Mouse (Mus musculus): ENCODE measurements around the gene Hoxb5. TPM values are rescaled to one million over a fixed set of nuclear protein-coding genes. Genes with fewer than 3 reads are reported as not detected.

The Hoxb5 gene
- polyA plus RNA-seq, 1 experiment from 2014 or later, result 79.2 TPM

DNA sequence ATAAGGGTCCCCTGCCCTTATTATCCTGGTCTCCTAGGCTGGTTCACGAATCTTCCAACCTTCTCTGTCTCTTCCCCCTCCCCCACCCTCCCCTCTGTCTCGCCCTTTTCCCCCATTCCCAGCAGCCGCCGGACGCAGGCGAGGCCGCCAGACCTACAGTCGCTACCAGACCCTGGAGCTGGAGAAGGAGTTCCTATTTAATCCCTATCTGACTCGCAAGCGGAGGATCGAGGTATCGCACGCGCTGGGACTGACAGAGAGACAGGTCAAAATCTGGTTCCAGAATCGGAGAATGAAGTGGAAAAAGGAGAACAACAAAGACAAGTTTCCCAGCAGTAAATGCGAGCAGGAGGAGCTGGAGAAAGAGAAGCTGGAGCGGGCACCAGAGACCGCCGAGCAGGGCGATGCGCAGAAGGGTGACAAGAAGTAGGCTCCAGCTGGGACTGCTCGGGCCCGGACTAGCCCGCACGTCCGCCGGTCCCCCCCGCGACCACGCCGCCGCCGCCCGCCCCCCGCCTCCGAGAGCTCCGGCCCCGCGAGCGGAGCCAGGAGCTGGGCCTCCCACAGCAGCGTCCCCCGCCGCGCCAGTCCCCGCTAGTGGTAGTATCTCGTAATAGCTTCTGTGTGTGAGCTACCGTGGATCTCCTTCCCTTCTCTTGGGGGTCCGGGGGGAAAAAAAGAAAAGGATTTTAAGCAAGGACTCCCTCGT is 18.9 kb upstream of the Hoxb5 start:
- peak overlapping the region; percentile 99 for H3K27ac ChIP-seq
- WGBS, result under 1% methylated on average over 49 of the region's 49 CpGs

DNA sequence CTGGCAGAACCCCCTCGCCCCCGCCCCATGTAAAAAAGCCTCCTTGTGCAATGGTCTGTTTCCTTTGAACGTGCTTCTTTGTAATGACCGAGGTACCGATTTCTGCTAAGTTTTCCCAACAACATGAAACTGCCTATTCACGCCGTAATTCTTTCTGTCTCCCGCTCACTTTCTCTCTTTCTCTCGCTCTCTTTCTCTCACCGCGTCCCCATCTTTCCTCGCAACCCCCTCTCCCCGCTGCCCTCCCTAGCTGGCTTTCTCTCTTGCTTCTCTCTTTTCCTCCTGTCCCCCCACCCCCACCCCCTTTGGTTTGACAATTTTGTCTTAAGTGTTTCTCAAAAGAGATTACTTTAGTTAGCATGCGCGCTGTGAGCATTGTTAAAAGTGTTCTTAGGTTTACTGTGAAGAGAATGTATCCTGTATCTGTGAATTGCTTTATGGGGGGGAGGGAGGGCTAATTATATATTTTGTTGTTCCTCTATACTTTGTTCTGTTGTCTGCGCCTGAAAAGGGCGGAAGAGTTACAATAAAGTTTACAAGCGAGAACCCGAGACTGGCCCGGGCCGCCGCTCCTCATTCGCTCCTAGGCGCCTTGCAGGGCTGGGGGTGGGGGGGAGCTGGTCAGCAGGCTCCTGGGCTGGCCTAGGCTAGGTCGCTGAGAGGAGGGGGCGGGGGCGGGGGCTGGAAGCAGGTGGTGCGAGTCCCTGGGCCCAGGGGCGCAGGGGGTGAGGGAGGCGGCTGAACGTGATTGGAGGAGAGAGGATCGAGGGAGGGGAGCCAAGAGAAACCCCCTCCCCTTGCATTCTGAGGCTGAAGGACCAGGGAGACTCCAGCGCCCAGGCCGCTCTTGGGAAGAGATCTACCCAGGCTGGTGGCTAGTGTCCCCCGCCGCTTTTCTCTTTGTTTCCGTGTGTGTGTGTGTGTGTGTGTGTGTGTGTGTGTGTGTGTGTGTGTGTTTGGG is 18.1 kb upstream of the Hoxb5 start:
- 0 out of 2 replicates have a peak, but pooled peaks cover 3% of the 10 kb centered on the region for H3K27me3 ChIP-seq (replicated peaks)
- WGBS, result under 1% methylated on average over 37 of the region's 37 CpGs
- peak overlapping the region; percentile 100 for H3K9ac ChIP-seq
- H3K4me2 ChIP-seq (replicated peaks), result peak overlapping the region; percentile 100
- H3K27ac ChIP-seq, result peak overlapping the region; percentile 99
- peak; percentile 78 for ATAC-seq (ENCODE audit: low FRiP score, low read depth)
- H3K9me3 ChIP-seq, result no peaks in the 10 kb centered on the region
- H3K36me3 ChIP-seq, result peaks cover 3% of the 10 kb centered on the region; the same call in 1 of the 2 replicates
- H3K4me1 ChIP-seq, result peaks cover 26% of the 10 kb centered on the region
- peak overlapping the region; percentile 99 for H3K4me3 ChIP-seq

More for the DNA sequence above, 18.9 kb upstream of the Hoxb5 start:
- no peak for ATAC-seq (ENCODE audit: low FRiP score, low read depth)
- Histone ChIP-seq H3K9me3 (no peaks in the 10 kb centered on the region), H3K9ac (peak overlapping the region; percentile 100), H3K36me3 (peaks cover 3% of the 10 kb centered on the region; the same call in 1 of the 2 replicates), H3K27me3 (replicated peaks) (0 out of 2 replicates have a peak, but pooled peaks cover 3% of the 10 kb centered on the region), H3K4me3 (peak overlapping the region; percentile 99), H3K4me1 (peaks cover 30% of the 10 kb centered on the region), H3K4me2 (replicated peaks) (peak overlapping the region; percentile 100)

DNA sequence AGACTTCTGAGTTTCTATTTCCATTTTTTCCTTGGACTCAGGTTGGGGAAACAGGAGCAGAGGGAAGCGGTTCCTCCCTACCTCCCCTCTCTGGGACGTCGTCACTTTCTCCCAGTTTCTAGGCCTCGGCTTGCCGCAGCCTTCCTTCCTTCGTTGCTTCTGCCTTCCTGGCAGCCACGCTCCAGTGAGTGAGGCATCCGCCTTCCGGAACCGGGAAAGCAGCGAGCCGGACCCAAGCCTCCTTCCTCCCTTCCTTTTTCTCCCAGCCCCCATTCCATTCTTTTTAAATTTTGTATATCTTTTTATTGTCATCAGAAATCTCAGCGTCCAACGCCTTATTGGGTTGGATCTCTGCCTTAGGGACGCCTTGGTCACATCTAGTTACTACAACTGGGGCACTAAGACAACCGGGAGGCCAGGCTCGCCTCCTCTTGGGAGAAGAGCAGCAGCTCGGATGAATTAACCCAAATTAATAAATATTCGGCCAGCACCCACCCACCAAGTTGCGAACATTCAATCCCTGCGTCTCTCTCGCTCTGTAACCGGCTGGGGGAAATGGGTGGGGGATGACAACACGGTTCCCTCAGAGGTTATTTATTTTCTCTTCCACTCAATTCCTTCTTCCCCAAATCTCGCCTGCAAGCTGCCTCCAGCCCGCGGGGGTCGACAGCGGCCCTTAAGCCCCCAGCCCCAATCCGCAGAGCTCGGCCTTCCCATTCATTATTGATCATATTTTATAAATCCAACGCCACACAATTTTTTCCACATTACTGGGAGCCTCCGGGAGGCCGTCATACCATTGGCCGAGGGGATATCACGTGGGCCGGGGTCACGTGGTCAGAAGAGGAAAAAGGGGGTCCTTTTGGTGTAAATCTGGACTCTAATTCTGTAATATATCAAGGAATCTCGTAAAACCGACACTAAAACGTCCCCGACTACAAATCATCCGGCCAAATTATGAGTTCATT is 17.1 kb upstream of the Hoxb5 start, which contains the start of gene Hoxb7:
Gene Hoxb7 (plus strand): TSS at position 853 of the 968 bp plus-strand sequence.
- Histone ChIP-seq H3K36me3 (peaks cover 3% of the 10 kb centered on the region; the same call in 1 of the 2 replicates), H3K9me3 (no peaks in the 10 kb centered on the region), H3K27me3 (replicated peaks) (0 out of 2 replicates have a peak, but pooled peaks cover under 1% of the 10 kb centered on the region), H3K4me2 (replicated peaks) (peak within 1 kb of the TSS; percentile 100), H3K4me3 (peak within 1 kb of the TSS; percentile 99), H3K9ac (peak within 1 kb of the TSS; percentile 100), H3K4me1 (peaks cover 30% of the 10 kb centered on the region), H3K27ac (peak within 1 kb of the TSS; percentile 99)
- under 1% methylated on average over 43 of the region's 43 CpGs for WGBS
- ATAC-seq (ENCODE audit: low FRiP score, low read depth), result peak; percentile 19; the same call in 1 of the 2 replicates

DNA sequence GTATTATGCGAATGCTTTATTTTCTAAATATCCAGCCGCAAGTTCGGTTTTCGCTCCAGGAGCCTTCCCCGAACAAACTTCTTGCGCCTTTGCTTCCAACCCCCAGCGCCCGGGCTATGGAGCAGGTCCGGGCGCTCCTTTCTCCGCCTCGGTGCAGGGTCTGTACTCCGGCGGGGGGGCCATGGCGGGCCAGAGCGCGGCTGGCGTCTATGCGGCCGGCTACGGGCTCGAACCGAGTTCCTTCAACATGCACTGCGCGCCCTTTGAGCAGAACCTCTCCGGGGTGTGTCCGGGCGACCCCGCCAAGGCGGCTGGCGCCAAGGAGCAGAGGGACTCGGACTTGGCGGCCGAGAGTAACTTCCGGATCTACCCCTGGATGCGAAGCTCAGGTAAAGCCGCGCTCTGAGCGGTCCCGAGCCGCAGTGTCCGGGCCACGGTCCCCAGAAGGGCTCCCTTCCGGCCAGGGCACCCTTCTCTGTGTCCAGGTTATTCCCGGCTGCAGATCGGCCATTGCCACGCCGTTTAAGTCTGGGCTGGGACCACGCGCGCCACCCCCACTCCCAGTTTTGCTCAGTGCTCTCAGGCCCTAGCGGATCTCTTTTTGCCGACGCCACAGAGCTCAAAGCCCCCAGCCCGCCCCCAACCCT is 16.3 kb upstream of the Hoxb5 start:
- Histone ChIP-seq H3K9ac (peak overlapping the region; percentile 100), H3K27me3 (replicated peaks) (no peaks in the 10 kb centered on the region), H3K4me2 (replicated peaks) (peak overlapping the region; percentile 100), H3K4me1 (peaks cover 26% of the 10 kb centered on the region), H3K4me3 (peak overlapping the region; percentile 99), H3K27ac (peak overlapping the region; percentile 99), H3K36me3 (peaks cover 3% of the 10 kb centered on the region; the same call in 1 of the 2 replicates), H3K9me3 (no peaks in the 10 kb centered on the region)
- WGBS, result under 1% methylated on average over 55 of the region's 55 CpGs
- ATAC-seq (ENCODE audit: low FRiP score, low read depth), result peak; percentile 8; the same call in 1 of the 2 replicates

DNA sequence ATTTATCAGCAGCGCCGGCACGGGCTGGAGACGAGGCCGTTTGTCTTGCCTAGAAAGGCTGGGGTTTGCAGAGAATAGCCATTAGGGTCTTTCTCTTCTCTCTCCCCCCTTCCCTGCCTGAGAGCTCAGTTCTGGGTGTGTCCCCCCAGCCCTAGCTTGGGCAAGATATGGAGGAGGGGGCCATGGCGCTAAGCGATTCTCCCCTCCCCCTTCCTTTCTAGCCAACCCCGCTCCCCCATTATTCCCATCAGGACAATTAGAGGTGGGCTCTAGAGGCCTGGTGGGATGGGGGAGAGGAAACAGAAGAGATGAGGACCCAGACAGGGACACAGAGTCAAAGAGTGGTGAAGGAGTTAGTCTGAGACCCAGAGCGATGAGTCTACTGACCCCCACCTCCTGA is 15.7 kb upstream of the Hoxb5 start:
- Histone ChIP-seq H3K27ac (peak overlapping the region; percentile 99), H3K27me3 (replicated peaks) (no peaks in the 10 kb centered on the region), H3K4me3 (peak overlapping the region; percentile 99), H3K36me3 (peaks cover 3% of the 10 kb centered on the region; the same call in 1 of the 2 replicates), H3K9ac (peak overlapping the region; percentile 100), H3K4me2 (replicated peaks) (peak overlapping the region; percentile 100), H3K9me3 (no peaks in the 10 kb centered on the region), H3K4me1 (peaks cover 26% of the 10 kb centered on the region)
- WGBS, result under 1% methylated on average over 9 of the region's 9 CpGs
- peak; percentile 31 for ATAC-seq (ENCODE audit: low FRiP score, low read depth)

DNA sequence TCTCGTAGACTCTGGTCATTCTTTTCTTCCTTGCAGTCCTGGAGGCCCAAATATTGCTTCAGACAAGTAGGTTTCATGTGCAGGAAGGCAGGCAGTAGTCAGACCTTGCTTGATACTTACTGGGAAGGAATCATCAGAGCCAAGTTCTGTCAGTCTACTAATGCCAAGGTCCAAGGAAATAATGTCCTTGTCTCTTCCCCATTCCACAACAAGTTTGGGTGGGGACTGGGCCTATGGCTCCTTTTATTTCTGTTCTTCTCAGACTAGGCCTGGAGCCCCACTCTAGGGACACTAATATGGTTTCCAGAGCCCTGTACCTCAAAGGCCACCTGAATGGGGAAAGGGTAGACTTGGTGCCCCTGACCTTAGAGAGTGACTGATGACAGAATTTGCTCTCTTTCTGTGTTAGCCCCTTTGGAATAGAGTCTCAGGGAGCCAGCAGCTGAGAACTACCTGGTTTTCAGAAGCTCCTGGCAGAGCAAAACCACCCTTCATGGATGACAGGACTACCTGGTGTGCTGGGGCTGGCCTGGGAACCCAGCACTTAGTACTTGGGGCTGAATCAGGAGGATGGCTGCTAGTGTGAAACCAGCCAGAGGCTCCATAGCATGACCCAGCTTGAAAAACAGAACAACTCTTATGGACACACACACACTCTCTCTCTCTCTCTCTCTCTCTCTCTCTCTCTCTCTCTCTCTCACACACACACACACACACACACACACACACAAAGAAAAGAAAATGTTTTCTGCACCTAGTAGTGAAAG is 14.5 kb upstream of the Hoxb5 start:
- peak overlapping the region; percentile 99 for H3K27ac ChIP-seq
- H3K4me2 ChIP-seq (replicated peaks), result peak overlapping the region; percentile 100
- H3K36me3 ChIP-seq, result peaks cover 3% of the 10 kb centered on the region; the same call in 1 of the 2 replicates
- H3K9ac ChIP-seq, result peak overlapping the region; percentile 100
- no peak for ATAC-seq (ENCODE audit: low FRiP score, low read depth)
- peaks cover 26% of the 10 kb centered on the region for H3K4me1 ChIP-seq
- peak overlapping the region; percentile 99 for H3K4me3 ChIP-seq
- 11% methylated on average over 1 of the region's 1 CpGs for WGBS
- no peaks in the 10 kb centered on the region for H3K9me3 ChIP-seq
- H3K27me3 ChIP-seq (replicated peaks), result no peaks in the 10 kb centered on the region

DNA sequence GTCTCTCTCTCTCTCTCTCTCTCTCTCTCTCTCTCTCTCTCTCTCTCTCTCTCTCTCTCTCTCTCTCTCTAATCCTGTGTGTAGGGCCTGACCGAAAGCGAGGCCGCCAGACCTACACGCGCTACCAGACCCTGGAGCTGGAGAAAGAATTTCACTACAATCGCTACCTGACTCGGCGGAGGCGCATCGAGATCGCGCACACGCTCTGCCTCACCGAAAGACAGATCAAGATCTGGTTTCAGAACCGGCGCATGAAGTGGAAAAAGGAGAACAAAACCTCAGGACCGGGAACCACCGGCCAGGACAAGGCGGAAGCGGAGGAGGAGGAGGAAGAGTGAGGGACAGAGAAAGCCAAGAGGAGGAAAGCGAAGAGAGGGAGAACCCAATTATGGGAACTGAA is 13.8 kb upstream of the Hoxb5 start:
- H3K4me1 ChIP-seq, result peaks cover 26% of the 10 kb centered on the region
- ATAC-seq (ENCODE audit: low FRiP score, low read depth), result no peak
- peak overlapping the region; percentile 99 for H3K4me3 ChIP-seq
- WGBS, result 5% methylated on average over 21 of the region's 21 CpGs
- peaks cover 2% of the 10 kb centered on the region; the same call in 1 of the 2 replicates for H3K36me3 ChIP-seq
- peak overlapping the region; percentile 100 for H3K9ac ChIP-seq
- peak overlapping the region; percentile 100 for H3K4me2 ChIP-seq (replicated peaks)
- no peaks in the 10 kb centered on the region for H3K27me3 ChIP-seq (replicated peaks)
- H3K9me3 ChIP-seq, result no peaks in the 10 kb centered on the region
- peak overlapping the region; percentile 99 for H3K27ac ChIP-seq

DNA sequence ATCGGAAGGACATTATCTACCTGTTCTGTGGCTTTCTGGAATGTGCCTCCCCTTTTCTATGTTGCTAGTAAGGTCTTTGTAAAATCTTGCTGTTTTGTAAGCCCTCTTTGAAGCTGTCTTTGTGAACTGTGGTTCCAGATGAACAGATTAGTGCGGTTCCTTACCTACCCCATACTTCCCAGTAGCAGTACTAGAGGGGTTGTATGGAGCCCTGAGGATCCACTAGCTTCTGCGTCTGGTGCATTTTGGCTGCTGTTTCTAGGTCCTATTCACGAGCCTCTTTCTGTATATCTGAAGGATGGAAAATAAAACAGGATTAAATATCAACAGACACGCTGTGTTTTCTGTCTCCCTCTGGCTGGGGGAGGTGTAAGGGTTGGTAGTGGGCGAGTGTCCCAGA is 13.3 kb upstream of the Hoxb5 start:
- Histone ChIP-seq H3K27me3 (replicated peaks) (no peaks in the 10 kb centered on the region), H3K27ac (peak overlapping the region; percentile 99), H3K4me1 (peaks cover 26% of the 10 kb centered on the region), H3K4me3 (peak overlapping the region; percentile 99), H3K36me3 (no peaks in the 10 kb centered on the region), H3K9ac (peak overlapping the region; percentile 100), H3K4me2 (replicated peaks) (peak overlapping the region; percentile 100), H3K9me3 (no peaks in the 10 kb centered on the region)
- WGBS, result 17% methylated on average over 6 of the region's 6 CpGs
- ATAC-seq (ENCODE audit: low FRiP score, low read depth), result no peak

DNA sequence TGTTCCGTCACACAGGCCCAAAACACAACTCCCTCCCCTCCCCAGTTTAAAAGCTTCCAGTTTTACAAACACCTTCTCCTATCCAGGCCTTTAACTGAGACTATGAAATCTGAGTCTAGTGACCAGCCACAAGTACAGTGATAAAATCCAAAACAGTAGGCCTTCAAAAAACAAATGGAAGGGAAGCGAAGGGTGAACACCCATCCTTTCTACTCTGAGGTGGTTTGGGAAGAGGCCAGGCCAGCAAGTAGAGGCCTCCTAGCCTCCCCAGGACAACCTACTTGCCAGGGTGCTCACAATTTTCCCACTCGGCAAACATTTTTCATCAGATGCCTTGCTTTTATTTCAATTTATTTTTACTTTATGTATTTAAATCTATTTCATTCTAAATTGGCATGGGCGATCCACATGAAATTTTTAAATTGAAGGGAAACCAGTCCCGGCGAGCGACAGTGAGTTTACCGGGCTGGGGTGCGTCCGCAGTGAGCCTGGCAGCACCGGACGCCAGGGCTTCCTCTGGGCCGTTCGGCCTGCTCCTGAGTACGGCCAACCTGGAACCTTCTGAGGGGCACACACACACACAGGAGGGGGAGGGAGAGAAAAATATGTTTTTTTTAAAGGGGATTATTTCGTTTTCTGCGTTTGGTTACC is 12.3 kb upstream of the Hoxb5 start:
- WGBS, result 9% methylated on average over 17 of the region's 17 CpGs
- Histone ChIP-seq H3K9me3 (no peaks in the 10 kb centered on the region), H3K4me1 (peaks cover 30% of the 10 kb centered on the region), H3K4me3 (peak overlapping the region; percentile 99), H3K36me3 (no peaks in the 10 kb centered on the region), H3K27me3 (replicated peaks) (no peaks in the 10 kb centered on the region), H3K27ac (peak overlapping the region; percentile 99), H3K9ac (peak overlapping the region; percentile 100), H3K4me2 (replicated peaks) (peak overlapping the region; percentile 100)
- no peak for ATAC-seq (ENCODE audit: low FRiP score, low read depth)
